Mouse (Mus musculus): ENCODE measurements around the gene Zbtb48. TPM values are rescaled to one million over a fixed set of nuclear protein-coding genes. Genes with fewer than 3 reads are reported as not detected.

The Zbtb48 gene
- polyA plus RNA-seq, 2 experiments = 6.4 to 10.7 TPM

- peaks cover 10% of the 10 kb centered on the region for H3K36me3 ChIP-seq (replicated peaks; ENCODE audit: control insufficient read depth, insufficient read depth, low read depth)
- H3K9ac ChIP-seq (replicated peaks) = no peak overlapping the region
- 72% methylated on average over 12 of the region's 12 CpGs for WGBS (ENCODE audit: insufficient replicate concordance)
- TF ChIP-seq EP300 (IDR thresholded peaks at IDR 0.05; ENCODE audit: low read depth) = no peak
- peak; percentile 50 for TF ChIP-seq CTCF (IDR thresholded peaks at IDR 0.05; ENCODE audit: low read depth)
- ATAC-seq (ENCODE audit: insufficient read depth) (no peak), DNase-seq (ENCODE audit: low read depth in 3 of 3, low spot score in 3 of 3) (no peak)
- no peak overlapping the region for H3K4me2 ChIP-seq (ENCODE audit: low read depth)
- no peak overlapping the region for H3K4me3 ChIP-seq (ENCODE audit: insufficient read depth in 1 of 2, low read depth in 2 of 2, low read length in 2 of 2)
- H3K27ac ChIP-seq = no peak overlapping the region
- H3K9me3 ChIP-seq (ENCODE audit: control insufficient read depth, low read length) = no peaks in the 10 kb centered on the region
- no peaks in the 10 kb centered on the region for H3K27me3 ChIP-seq (ENCODE audit: control insufficient read depth, insufficient read depth, low read length)
- peaks cover 2 to 8% of the 10 kb centered on the region in 2 experiments; a peak in 3 of 4 replicates for H3K4me1 ChIP-seq (replicated peaks; ENCODE audit: control insufficient read depth in 2 of 2, insufficient read depth in 2 of 2, low read length in 1 of 2)
These were observed 5.8 kb downstream of the Zbtb48 start for GRCm38 (mm10) chr4:152021568-152022097.

- no peak overlapping the region for H3K4me2 ChIP-seq (ENCODE audit: low read depth)
- H3K4me3 ChIP-seq (ENCODE audit: insufficient read depth in 1 of 2, low read depth in 2 of 2, low read length in 2 of 2) = no peak overlapping the region
These were observed 7.4 kb downstream of the Zbtb48 start for GRCm38 (mm10) chr4:152020024-152020423.

GRCm38 (mm10) chr4:152019073-152019472 is 8.4 kb downstream of the Zbtb48 start:
- no peak overlapping the region for H3K27ac ChIP-seq
- H3K27me3 ChIP-seq (ENCODE audit: control insufficient read depth, insufficient read depth, low read length) = no peaks in the 10 kb centered on the region
- H3K4me1 ChIP-seq (replicated peaks; ENCODE audit: control insufficient read depth in 2 of 2, insufficient read depth in 2 of 2, low read length in 1 of 2) = 0 out of 4 replicates have a peak, but pooled peaks cover 0 to under 1% of the 10 kb centered on the region in 2 experiments
- H3K9me3 ChIP-seq (ENCODE audit: control insufficient read depth, low read length) = no peaks in the 10 kb centered on the region
- ATAC-seq (ENCODE audit: insufficient read depth) (no peak), DNase-seq (ENCODE audit: low read depth in 3 of 3, low spot score in 3 of 3) (no peak)
- H3K4me3 ChIP-seq (ENCODE audit: insufficient read depth in 1 of 2, low read depth in 2 of 2, low read length in 2 of 2) = no peak overlapping the region
- TF ChIP-seq CTCF (IDR thresholded peaks at IDR 0.05; ENCODE audit: low read depth) (no peak), EP300 (IDR thresholded peaks at IDR 0.05; ENCODE audit: low read depth) (no peak)
- H3K9ac ChIP-seq (replicated peaks) = no peak overlapping the region
- 77% methylated on average over 6 of the region's 6 CpGs for WGBS (ENCODE audit: insufficient replicate concordance)
- no peak overlapping the region for H3K4me2 ChIP-seq (ENCODE audit: low read depth)
- peaks cover 14% of the 10 kb centered on the region for H3K36me3 ChIP-seq (replicated peaks; ENCODE audit: control insufficient read depth, insufficient read depth, low read depth)

More at GRCm38 (mm10) chr4:152020024-152020423, 7.4 kb downstream of the Zbtb48 start:
- no peak overlapping the region for H3K9ac ChIP-seq (replicated peaks)
- H3K36me3 ChIP-seq (replicated peaks; ENCODE audit: control insufficient read depth, insufficient read depth, low read depth) = peaks cover 10% of the 10 kb centered on the region
- no peaks in the 10 kb centered on the region for H3K27me3 ChIP-seq (ENCODE audit: control insufficient read depth, insufficient read depth, low read length)
- TF ChIP-seq CTCF (IDR thresholded peaks at IDR 0.05; ENCODE audit: low read depth) = no peak
- no peak for TF ChIP-seq EP300 (IDR thresholded peaks at IDR 0.05; ENCODE audit: low read depth)
- DNase-seq (ENCODE audit: low read depth in 3 of 3, low spot score in 3 of 3) (no peak), ATAC-seq (ENCODE audit: insufficient read depth) (no peak)
- H3K27ac ChIP-seq = no peak overlapping the region
- H3K9me3 ChIP-seq (ENCODE audit: control insufficient read depth, low read length) = no peaks in the 10 kb centered on the region
- WGBS (ENCODE audit: insufficient replicate concordance) = 83% methylated on average over 21 of the region's 21 CpGs
- 0 out of 4 replicates have a peak, but pooled peaks cover 0 to 2% of the 10 kb centered on the region in 2 experiments for H3K4me1 ChIP-seq (replicated peaks; ENCODE audit: control insufficient read depth in 2 of 2, insufficient read depth in 2 of 2, low read length in 1 of 2)

- ATAC-seq (ENCODE audit: insufficient read depth) = no peak
- no peak overlapping the region for H3K4me2 ChIP-seq (ENCODE audit: low read depth)
- no peak overlapping the region for H3K9ac ChIP-seq (replicated peaks)
- H3K36me3 ChIP-seq (replicated peaks; ENCODE audit: control insufficient read depth, insufficient read depth, low read depth) = peaks cover 5% of the 10 kb centered on the region; the same call in 1 of the 2 replicates
- H3K4me1 ChIP-seq (replicated peaks; ENCODE audit: control insufficient read depth in 2 of 2, insufficient read depth in 2 of 2, low read length in 1 of 2) = peaks cover 20 to 21% of the 10 kb centered on the region in 2 experiments
- no peaks in the 10 kb centered on the region for H3K9me3 ChIP-seq (ENCODE audit: control insufficient read depth, low read length)
- DNase-seq (ENCODE audit: low read depth in 3 of 3, low spot score in 3 of 3) = no peak
- WGBS (ENCODE audit: insufficient replicate concordance) = 72% methylated on average over 12 of the region's 12 CpGs
- H3K27ac ChIP-seq = no peak overlapping the region
- TF ChIP-seq EP300 (IDR thresholded peaks at IDR 0.05; ENCODE audit: low read depth) (no peak), CTCF (IDR thresholded peaks at IDR 0.05; ENCODE audit: low read depth) (no peak)
- H3K4me3 ChIP-seq (ENCODE audit: insufficient read depth in 1 of 2, low read depth in 2 of 2, low read length in 2 of 2) = no peak overlapping the region
- peaks cover under 1% of the 10 kb centered on the region; the same call in 1 of the 2 replicates for H3K27me3 ChIP-seq (ENCODE audit: control insufficient read depth, insufficient read depth, low read length)
These were observed 14.2 kb downstream of the Zbtb48 start for GRCm38 (mm10) chr4:152013036-152013813.

- Histone ChIP-seq H3K27me3 (ENCODE audit: control insufficient read depth, insufficient read depth, low read length) (peaks cover 11% of the 10 kb centered on the region), H3K9ac (replicated peaks) (no peak overlapping the region), H3K27ac (no peak overlapping the region), H3K4me1 (replicated peaks; ENCODE audit: control insufficient read depth in 2 of 2, insufficient read depth in 2 of 2, low read length in 1 of 2) (peaks cover 27 to 28% of the 10 kb centered on the region in 2 experiments), H3K9me3 (ENCODE audit: control insufficient read depth, low read length) (no peaks in the 10 kb centered on the region), H3K36me3 (replicated peaks; ENCODE audit: control insufficient read depth, insufficient read depth, low read depth) (peaks cover 5% of the 10 kb centered on the region; the same call in 1 of the 2 replicates), H3K4me3 (ENCODE audit: insufficient read depth in 1 of 2, low read depth in 2 of 2, low read length in 2 of 2) (no peak overlapping the region), H3K4me2 (ENCODE audit: low read depth) (no peak overlapping the region)
- no peak for ATAC-seq (ENCODE audit: insufficient read depth)
- TF ChIP-seq EP300 (IDR thresholded peaks at IDR 0.05; ENCODE audit: low read depth) (no peak), CTCF (IDR thresholded peaks at IDR 0.05; ENCODE audit: low read depth) (no peak)
- WGBS (ENCODE audit: insufficient replicate concordance) = 86% methylated on average over 16 of the region's 16 CpGs
- DNase-seq (ENCODE audit: low read depth in 3 of 3, low spot score in 3 of 3) = no peak
These were observed 15.4 kb downstream of the Zbtb48 start for GRCm38 (mm10) chr4:152012109-152012508.

Data from liver, embryonic 14.5 days (tissue).